Mouse (Mus musculus) limb, embryonic 12.5 days (tissue): Measurements from ENCODE around the gene Cblb. TPM values are rescaled to one million over a fixed set of nuclear protein-coding genes. Genes with fewer than 3 reads are reported as not detected.

ENCODE experiments used
- ATAC-seq: fragments of 200-750 bp; cut with Nextera tagmentation; 2 replicates; pipeline ENCODE4 v1.8.0; 2017; ENCODE audit warnings: low read depth, moderate TSS enrichment; ENCODE audit not compliant: insufficient number of reproducible peaks, insufficient read depth, low FRiP score, low TSS enrichment
- H3K27ac ChIP-seq: fragments of 300-500 bp; sonication (generic); 2 replicates; pipeline ENCODE4 v1.5.1; 2016; ENCODE audit warnings: mild to moderate bottlenecking, moderate library complexity
- H3K27me3 ChIP-seq: fragments of 300-500 bp; sonication (generic); 2 replicates; pipeline ENCODE4 v1.6.1; 2016; ENCODE audit warnings: mild to moderate bottlenecking, moderate library complexity
- H3K36me3 ChIP-seq: fragments of 300-500 bp; sonication (generic); 2 replicates; pipeline ENCODE4 v1.6.1; 2016; ENCODE audit warnings: mild to moderate bottlenecking, moderate library complexity
- H3K4me1 ChIP-seq: fragments of 300-500 bp; sonication (generic); replicated peaks from 2 replicates; pipeline ENCODE4 v1.6.1; 2016
- H3K4me2 ChIP-seq: fragments of 300-500 bp; sonication (generic); 2 replicates; pipeline ENCODE4 v1.6.1; 2016; ENCODE audit warnings: mild to moderate bottlenecking, moderate library complexity
- H3K4me3 ChIP-seq: fragments of 300-500 bp; sonication (generic); replicated peaks from 2 replicates; pipeline ENCODE4 v1.5.1; 2016; ENCODE audit warnings: mild to moderate bottlenecking
- H3K9ac ChIP-seq: fragments of 300-500 bp; sonication (generic); replicated peaks from 2 replicates; pipeline ENCODE4 v1.6.1; 2016; ENCODE audit warnings: mild to moderate bottlenecking, moderate library complexity
- H3K9me3 ChIP-seq: fragments of 300-500 bp; sonication (generic); 2 replicates; pipeline ENCODE4 v1.6.1; 2016; ENCODE audit warnings: mild to moderate bottlenecking, moderate library complexity
- WGBS: fragments of 180-500 bp; shearing (Covaris S2); methylation state at CpG from one replicate; pipeline ENCODE4 v1.1.7; 2016; 5-methylcytosine and 5-hydroxymethylcytosine counted together
- polyA plus RNA-seq: library from polyadenylated mRNA; unstranded; fragments of >200 nt; fragmentation: Nextera tagmentation; extraction: Ambion mirVana; gene quantifications from 2 replicates; pipeline ENCODE4 v1.2.1, GENCODE M21; 2016

The Cblb gene
- polyA plus RNA-seq, 1 experiment from 2014 or later: 21.4 TPM

DNA sequence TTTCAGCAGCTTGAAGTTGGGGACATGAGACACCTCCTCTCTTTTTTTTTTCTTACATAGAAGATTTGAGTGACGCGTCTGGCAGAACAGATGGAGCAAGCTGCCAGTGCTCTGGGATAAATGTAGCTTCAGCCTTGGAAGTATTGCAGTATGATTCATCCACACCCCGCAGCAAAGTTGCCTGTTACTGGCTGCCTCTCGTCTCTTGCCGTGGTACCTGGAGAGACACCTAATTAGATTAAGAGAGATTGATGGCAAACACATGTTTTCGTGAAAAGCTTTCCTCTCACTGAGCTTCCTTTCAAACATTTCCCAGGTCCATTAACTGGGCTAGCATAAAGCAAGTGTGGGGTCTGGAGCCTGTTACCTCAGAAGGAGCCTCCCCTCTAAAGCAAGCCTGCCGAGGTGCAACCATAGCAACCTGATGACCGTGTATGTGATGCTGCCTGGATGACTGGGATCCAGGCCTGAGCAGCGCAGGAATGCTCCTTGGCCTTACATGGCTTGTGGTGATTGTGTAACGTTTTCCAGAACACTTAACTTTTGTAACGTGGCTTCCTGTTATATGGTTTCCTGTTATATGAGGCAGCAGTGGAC is 103.7 kb downstream of the Cblb start:
- H3K9me3 ChIP-seq: no peaks in the 10 kb centered on the region
- no peaks in the 10 kb centered on the region for H3K27me3 ChIP-seq
- H3K4me1 ChIP-seq: peaks cover 32% of the 10 kb centered on the region
- H3K36me3 ChIP-seq: peaks cover 18% of the 10 kb centered on the region
- peak overlapping the region; percentile 72 for H3K27ac ChIP-seq
- no peak overlapping the region for H3K4me3 ChIP-seq
- H3K9ac ChIP-seq: no peak overlapping the region
- H3K4me2 ChIP-seq: peak overlapping the region; percentile 16
- 8% methylated on average over 11 of the region's 11 CpGs for whole genome bisulfite sequencing
- peak; percentile 94 for ATAC-seq

DNA sequence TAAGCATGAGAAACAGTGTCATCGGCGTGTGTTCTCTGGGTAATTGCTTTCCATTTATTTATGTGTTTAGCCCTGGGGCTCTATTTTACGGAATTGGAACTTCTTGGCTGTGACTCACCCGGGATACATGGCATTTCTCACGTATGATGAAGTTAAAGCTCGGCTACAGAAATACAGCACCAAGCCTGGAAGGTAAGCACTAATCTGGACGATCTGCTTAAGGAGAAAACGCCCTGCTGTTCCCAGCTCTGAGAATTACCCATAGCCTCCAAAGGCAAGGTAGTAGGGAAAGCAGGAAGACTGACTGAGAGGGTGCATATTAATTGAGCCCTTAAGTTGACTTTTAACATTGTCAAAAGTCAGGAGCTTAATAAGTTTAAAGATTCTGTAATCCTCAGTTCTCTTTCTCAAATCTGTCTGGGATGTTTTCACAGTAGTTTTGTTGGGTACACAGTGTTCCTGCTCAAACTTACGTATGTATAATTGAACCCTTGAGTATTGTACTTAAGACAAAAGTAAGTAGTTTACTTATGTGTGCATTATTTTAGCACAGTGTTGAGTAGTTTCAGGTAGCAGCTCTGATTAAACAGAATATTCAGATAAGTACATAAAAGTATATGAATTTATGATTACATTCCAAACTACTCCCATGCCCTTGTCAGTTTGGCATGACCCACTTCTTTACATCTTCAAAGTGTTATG is 104.8 kb downstream of the Cblb start:
- WGBS: 49% methylated on average over 9 of the region's 9 CpGs
- H3K36me3 ChIP-seq: peaks cover 18% of the 10 kb centered on the region
- H3K9ac ChIP-seq: no peak overlapping the region
- H3K4me3 ChIP-seq: no peak overlapping the region
- no peaks in the 10 kb centered on the region for H3K9me3 ChIP-seq
- H3K27ac ChIP-seq: no peak overlapping the region
- ATAC-seq: no peak
- H3K27me3 ChIP-seq: no peaks in the 10 kb centered on the region
- H3K4me1 ChIP-seq: peaks cover 32% of the 10 kb centered on the region
- no peak overlapping the region for H3K4me2 ChIP-seq

DNA sequence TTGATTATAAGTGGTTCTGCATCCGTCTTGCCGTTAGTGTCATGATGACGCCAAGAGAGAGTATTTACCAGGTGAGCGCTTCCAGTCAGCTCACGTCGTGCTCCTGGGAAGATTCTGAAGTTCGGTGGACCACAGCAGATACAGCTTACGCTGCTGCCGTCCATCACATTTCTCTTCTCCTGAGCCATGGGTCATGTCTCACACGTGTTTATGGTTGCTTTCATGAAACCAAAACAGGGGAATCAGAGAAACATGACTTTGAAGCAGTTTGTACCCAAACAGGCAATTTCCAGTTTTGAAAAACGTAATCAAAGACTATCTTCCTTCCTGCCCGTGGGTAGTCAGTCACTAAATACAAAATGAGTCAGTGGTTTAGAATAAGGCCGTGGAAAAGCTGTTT is 112.1 kb downstream of the Cblb start:
- Histone ChIP-seq H3K27ac (no peak overlapping the region), H3K4me2 (no peak overlapping the region), H3K36me3 (peaks cover 37% of the 10 kb centered on the region), H3K9ac (no peak overlapping the region), H3K9me3 (no peaks in the 10 kb centered on the region), H3K4me3 (no peak overlapping the region), H3K27me3 (no peaks in the 10 kb centered on the region), H3K4me1 (peaks cover 20% of the 10 kb centered on the region)
- 92% methylated on average over 13 of the region's 13 CpGs for WGBS
- no peak for ATAC-seq

DNA sequence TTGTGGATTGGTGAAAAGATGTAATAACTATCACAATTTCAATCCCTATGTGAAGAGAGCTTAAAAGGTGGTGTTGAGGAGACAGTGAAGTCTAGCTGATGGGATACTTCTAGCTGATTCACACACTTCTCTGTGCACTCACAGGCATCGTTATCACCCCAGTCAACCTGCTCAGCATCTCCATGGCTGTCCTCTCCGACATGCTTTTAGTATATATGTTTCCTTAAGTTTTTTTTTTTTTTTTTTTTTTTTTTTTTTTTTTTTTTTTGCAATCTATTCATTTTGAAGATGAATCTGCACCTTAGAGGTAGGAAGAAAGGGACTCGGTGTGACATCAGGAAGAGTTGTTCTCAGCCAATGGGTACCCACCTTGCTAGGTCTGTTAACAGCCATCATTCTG is 112.8 kb downstream of the Cblb start:
- Histone ChIP-seq H3K4me2 (no peak overlapping the region), H3K4me1 (peaks cover 20% of the 10 kb centered on the region), H3K36me3 (peaks cover 44% of the 10 kb centered on the region), H3K9ac (no peak overlapping the region), H3K27me3 (no peaks in the 10 kb centered on the region), H3K27ac (no peak overlapping the region), H3K9me3 (no peaks in the 10 kb centered on the region), H3K4me3 (no peak overlapping the region)
- ATAC-seq: no peak
- 91% methylated on average over 3 of the region's 3 CpGs for WGBS

DNA sequence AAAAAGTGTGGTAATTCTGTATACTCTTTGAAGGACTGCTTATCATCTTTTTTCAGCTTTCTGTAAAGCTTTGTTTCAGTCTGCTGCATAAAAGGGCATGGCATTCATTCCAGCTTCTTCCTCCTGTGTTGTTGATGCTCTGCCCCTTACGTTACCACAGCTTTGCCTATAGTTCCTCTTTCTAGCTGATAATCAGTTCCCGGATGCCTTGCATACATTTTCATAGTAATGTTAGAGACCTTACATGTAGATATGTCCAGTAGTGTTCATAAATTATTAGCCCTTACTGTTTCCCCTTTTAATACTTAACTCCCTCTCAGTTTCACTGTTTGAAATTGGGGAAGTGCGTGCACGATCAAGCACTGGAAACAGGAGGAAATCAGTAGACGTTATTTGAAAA is 113.8 kb downstream of the Cblb start:
- no peak overlapping the region for H3K27ac ChIP-seq
- H3K27me3 ChIP-seq: no peaks in the 10 kb centered on the region
- no peak overlapping the region for H3K4me3 ChIP-seq
- H3K9me3 ChIP-seq: no peaks in the 10 kb centered on the region
- peaks cover 20% of the 10 kb centered on the region for H3K4me1 ChIP-seq
- 92% methylated on average over 5 of the region's 5 CpGs for WGBS
- peaks cover 39% of the 10 kb centered on the region for H3K36me3 ChIP-seq
- no peak for ATAC-seq
- no peak overlapping the region for H3K4me2 ChIP-seq
- no peak overlapping the region for H3K9ac ChIP-seq

DNA sequence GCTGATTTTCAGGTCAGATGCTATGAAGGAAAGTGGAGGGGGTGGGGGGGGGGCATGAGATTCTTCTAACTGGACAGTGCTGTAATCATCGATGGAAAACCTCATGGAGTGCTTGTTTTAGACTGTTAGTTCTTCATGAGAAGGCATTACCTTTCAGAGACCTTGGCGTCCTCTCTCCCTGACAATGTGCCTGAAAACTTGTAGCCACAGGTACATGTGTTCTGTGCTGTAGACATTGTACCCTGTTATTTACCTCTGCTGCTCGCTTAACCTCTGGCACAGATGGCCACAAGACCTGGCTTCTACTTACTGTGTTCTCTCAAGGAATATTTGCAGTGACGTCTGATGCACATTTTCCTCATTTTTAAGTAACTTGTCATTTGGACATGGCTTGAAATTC is 114.5 kb downstream of the Cblb start:
- Histone ChIP-seq H3K9ac (no peak overlapping the region), H3K27ac (no peak overlapping the region), H3K4me3 (no peak overlapping the region), H3K4me1 (peaks cover 20% of the 10 kb centered on the region), H3K9me3 (no peaks in the 10 kb centered on the region), H3K27me3 (no peaks in the 10 kb centered on the region), H3K36me3 (peaks cover 39% of the 10 kb centered on the region), H3K4me2 (no peak overlapping the region)
- ATAC-seq: no peak
- WGBS: 69% methylated on average over 4 of the region's 4 CpGs

DNA sequence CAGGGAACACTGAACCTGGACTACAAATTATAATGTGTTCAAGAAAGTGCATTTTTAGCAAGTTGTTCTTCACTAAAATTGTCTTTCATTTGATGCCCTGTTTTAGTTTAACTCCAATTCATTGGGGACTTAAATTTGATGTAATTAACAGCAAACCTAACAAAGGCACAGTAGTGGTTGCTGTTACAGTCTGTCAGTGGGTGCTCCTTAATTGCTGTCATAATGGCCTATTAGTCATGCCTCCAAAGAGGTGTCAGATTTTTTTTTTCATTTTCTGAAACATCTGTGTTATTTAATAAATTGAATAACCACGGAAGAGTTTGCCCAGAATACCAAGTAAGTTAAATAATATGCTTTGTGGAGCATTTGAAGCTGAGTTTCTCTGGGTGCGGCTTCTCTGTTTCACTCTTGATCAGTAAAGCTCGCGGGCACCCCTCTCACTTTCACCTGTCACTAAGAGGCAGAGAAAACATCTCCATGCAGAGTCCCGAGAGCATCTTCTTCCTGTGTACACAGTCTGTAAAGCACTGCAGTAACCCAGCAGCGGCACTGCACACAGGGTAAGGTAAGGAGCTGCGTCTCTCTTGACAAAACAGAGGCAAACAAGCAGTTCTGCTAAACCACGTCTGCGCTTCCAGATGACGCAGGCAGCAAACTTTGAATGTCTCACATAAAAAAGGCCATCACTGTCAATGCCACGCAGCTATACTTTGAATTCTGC is 116.1 kb downstream of the Cblb start:
- 63% methylated on average over 11 of the region's 11 CpGs for WGBS
- H3K36me3 ChIP-seq: peaks cover 33% of the 10 kb centered on the region

DNA sequence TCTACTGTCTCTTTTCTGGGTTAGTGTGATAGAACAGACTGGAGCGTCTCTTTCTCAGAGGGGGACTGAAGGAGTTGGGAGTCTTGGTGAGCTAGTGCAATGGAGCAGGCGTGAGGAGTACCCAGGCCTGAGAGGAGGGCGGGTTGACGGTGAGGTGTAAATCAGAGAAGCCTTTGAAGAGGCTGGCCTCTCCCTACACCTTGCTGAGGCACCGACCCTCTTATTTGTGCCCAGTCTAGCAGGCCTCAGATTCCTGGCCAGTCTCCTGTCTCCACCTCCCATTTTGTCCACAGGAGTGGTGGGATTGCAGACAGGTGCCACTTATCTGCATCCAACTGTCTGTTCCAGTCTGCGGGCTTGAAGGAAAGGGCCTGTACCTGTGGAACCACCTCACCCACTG is 117.0 kb downstream of the Cblb start:
- H3K36me3 ChIP-seq: peaks cover 33% of the 10 kb centered on the region
- WGBS: 57% methylated on average over 6 of the region's 6 CpGs
- H3K27ac ChIP-seq: no peak overlapping the region

More for the DNA sequence above, 116.1 kb downstream of the Cblb start:
- no peak for ATAC-seq
- peaks cover 20% of the 10 kb centered on the region for H3K4me1 ChIP-seq
- H3K4me2 ChIP-seq: no peak overlapping the region
- no peak overlapping the region for H3K4me3 ChIP-seq
- H3K27me3 ChIP-seq: no peaks in the 10 kb centered on the region
- H3K9me3 ChIP-seq: no peaks in the 10 kb centered on the region
- H3K27ac ChIP-seq: no peak overlapping the region
- H3K9ac ChIP-seq: no peak overlapping the region

DNA sequence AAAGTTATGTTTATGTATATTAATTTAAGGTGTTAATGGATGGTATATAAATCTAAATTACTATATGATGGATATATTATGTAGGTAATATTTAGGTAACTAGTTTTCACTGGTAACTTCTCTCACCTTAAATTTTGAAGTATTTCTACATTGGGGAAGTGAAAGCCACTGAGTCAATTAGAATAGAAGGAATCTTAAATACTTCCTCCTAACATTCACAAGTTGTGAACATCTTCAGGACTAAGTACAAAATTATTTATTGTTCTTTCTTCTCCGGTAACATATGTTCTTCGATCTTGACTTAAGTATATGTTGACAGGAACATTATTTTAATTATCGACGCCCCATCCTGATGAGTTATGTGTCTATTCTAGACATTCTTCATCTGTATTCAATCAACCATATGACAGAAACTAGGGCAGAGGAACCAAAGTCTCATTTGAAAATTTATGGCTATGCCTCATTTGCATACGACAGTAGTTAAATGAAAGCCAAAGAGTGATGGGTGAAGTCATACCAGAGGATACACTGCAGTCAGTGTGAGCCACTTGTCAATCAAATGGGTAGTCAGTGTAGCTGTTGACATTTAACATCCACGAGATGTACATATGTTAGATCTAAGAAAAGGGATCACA is 118.2 kb downstream of the Cblb start:
- no peak overlapping the region for H3K9ac ChIP-seq
- no peaks in the 10 kb centered on the region for H3K9me3 ChIP-seq
- peaks cover 20% of the 10 kb centered on the region for H3K4me1 ChIP-seq
- 90% methylated on average over 6 of the region's 6 CpGs for WGBS
- no peaks in the 10 kb centered on the region for H3K27me3 ChIP-seq
- ATAC-seq: no peak
- no peak overlapping the region for H3K27ac ChIP-seq
- peaks cover 34% of the 10 kb centered on the region for H3K36me3 ChIP-seq
- H3K4me3 ChIP-seq: no peak overlapping the region
- no peak overlapping the region for H3K4me2 ChIP-seq

More for the DNA sequence above, 117.0 kb downstream of the Cblb start:
- Histone ChIP-seq H3K4me1 (peaks cover 20% of the 10 kb centered on the region), H3K27me3 (no peaks in the 10 kb centered on the region), H3K4me3 (no peak overlapping the region), H3K9me3 (no peaks in the 10 kb centered on the region), H3K4me2 (no peak overlapping the region), H3K9ac (no peak overlapping the region)
- ATAC-seq: no peak

DNA sequence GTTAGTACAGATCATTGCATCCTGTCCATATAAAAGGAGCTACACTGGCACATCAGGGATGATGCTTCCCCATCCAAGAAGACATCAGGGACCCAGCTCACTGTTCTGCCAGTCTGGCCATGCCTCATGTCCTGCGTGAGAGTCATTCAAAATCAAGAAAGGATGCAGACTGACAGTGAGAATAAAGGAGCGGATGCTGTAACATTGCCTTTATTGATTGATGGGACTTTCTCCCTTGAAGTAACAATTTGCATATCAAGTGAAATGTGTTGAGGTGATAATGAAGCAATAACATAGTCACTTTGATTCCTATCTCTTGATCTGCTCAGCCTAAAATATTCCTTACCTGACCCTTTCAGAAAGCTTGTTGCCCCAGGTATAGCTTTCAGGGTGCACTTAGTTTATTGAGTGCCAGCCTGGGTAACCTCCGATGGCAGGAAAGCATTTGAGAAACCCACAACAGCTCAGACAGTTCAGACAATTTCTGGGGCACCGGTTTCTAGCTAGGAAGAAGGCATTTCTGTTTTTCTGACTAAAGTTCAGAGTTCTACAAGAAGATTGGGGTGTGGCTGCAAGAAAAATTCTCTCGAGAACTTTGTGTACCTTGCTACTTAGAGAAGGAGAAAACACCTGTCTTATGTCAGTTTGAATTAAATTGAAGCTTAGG is 124.1 kb downstream of the Cblb start:
- Histone ChIP-seq H3K27ac (no peak overlapping the region), H3K9me3 (no peaks in the 10 kb centered on the region), H3K4me2 (no peak overlapping the region), H3K4me3 (no peak overlapping the region), H3K4me1 (no peaks in the 10 kb centered on the region), H3K36me3 (peaks cover 53% of the 10 kb centered on the region), H3K27me3 (no peaks in the 10 kb centered on the region), H3K9ac (no peak overlapping the region)
- no peak for ATAC-seq
- 80% methylated on average over 5 of the region's 5 CpGs for WGBS
